Mouse (Mus musculus): Measurements from ENCODE around the gene Mbnl2.
"Not testable (repeated sequence)": the region's sequence is repeated elsewhere in the genome, so short reads cannot be mapped to it uniquely, and the experiment has no call there.

Mbnl2 gene

DNA sequence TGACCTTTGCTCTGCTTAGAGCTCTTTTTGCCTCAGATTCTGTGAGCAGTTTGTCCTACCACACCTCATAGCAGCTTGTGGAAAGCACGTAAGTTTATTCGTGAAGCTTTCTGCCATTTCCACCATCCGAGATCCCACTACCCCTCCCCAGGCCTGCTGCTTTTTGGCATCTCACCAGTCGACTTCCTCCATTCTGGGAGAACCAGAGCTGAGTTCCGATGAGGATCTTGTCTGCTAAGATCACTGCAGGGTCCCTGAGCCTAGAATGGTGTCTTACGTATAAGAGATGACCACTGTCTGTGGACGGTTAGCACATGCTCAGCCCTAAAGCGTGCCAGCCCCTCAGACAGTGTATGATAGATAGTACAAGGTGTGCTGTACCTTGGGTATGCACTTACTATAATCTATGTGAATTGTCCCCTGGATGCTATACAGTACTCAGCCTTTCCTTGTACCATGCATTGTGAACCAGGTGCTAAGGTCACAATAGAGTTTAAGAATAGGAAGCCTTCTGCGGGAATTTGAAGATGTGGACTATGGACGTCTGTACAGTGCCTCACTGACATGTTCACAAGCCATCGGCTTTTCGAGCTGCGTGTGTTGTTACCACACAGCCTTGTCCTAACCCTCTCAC, 55.5 kb downstream of the Mbnl2 start:
- DNase-seq: no peak

DNA sequence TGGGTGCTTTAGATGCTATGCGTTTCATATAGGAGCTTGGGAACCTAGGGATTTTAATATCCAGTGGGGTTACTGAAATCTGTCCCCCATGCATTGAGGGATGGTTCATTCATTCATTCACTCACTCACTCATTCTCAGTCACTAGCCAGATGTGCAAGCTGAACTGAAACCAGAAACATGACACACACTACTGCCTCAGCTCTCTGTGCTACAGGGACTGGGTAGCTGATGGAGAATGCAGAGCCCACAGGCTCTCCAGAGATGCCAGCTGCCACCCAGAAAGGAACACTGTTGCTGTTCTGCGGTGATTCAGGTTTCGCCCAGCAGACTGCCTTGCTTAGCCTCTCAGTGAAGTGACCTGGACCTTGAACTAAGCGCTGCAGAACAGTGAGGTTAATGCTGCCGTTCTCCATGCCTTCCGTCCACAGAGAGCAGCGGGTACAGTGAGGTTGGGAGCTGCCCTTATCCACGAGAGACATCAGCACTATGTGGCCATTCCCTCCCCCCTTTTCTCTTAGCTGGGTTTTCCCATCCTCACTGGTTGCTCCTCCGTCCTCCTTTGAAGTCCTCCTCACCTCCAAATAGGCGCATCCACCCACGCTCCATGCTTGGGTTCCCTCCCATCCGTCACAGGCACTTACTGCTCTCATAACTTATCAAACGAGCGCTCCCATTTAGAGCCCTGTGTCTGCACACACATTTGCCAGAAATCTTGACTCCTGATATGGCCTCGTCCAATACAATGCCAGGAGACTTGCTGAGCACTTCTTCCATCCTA, 58.2 kb downstream of the Mbnl2 start:
- no peak for DNase-seq

DNA sequence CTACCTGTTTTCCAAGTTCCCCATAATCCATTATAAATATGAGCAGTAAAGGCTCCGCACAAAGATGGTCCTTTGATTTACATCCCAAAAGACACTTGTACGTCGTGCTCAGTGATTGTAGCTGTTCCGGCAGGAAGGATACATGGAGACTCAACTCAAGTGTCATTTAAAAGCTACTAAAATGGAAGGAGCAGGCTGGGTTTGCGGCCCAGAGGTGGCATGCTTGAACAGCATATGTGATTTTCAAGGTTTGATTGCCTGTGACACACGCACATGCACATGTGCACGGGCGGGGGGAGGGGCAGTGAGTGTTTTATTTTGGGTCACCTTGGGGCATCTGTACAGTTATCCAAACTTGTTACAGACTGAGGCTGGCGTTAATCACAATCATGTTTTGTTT, 59.9 kb downstream of the Mbnl2 start:
- no peak for DNase-seq

DNA sequence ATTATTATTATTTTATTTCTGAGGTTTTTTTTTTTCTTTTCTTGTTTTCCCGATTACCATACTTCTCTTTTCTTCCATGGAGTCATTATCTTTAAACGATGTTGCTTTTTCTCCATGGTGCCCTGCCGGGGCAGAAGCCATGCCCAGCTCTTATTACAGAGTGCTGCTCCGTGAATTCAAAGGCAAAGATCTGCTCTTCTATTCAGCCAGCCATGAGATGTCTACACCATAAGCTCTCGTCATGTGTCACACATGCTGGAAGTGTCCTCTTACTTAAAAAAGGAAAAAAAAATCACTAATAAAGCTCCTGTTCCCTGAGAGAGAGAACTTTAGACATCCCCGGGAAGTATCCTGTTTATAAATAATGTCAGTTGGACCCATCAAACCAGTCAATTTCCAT, 60.4 kb downstream of the Mbnl2 start:
- DNase-seq: no peak

DNA sequence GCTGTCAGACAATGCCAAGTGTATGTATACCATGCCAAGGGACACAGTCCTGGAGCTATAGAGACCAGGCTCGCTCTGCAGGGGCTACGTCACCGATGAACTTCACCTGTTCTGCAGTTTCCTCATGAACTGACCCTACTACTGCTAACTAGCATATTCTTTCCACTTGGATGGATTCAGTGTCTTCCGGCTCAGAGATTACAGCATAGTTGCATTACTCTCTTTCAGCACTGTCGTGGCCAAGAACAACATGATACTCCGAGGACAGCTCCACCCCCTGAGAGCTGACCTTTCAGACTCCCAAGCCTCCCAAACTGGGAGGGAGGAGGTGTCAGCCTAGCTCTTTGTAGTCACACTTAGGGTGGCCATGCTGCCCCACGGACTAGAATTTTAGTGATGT, 60.9 kb downstream of the Mbnl2 start:
- DNase-seq: no peak

DNA sequence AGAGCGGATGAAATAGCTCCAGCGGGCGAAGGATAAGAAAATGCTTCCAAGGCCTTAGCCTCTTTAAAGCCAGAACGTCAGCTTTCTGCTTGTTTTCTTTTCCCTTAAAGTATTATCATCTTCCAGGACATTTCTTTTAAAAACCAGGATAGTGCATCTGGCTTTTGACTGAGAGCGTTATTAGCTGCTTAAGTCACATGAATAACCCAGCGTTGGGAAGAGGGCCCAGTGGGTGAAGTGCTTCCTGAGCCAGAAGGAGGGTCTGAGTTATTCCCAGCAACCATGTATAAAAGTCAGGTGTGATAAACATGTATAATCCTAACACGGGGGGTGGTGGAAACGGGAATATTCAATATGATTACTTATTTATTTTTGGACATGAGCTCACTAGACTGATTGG, 61.4 kb downstream of the Mbnl2 start:
- no peak for DNase-seq

DNA sequence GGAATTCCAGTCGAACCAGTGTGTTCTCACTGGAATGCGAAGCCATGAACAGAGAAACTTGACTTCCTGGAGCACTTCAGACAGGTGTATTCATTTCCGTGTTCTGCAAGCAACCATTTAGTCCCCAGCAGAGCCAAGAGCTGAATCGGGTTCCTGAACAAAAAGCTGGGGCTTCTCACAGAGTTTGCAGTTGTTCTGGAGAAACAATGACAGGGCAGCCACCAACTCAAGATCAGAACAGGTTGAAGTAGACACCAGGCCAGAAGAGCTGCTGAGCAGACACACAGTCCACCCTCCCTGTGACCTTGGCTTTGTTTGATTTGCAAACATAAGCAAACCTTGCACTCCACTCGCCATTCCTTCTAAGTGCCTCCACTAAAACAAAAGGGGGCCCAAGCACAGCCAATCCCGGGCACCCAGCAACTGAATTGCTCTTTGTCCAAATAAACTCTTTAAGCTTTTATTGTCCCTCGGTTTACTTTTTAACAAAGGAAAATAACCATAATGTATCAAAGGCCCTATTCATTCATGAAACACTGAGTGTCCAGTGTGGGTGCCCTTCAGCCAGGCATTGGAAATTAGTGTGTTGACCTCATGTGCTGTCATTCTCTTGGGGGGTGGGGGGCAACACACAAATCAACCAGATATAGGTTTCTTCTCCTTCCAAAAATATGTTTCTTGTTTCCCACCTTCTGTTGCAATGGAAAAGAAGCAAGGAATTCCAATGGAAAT, 62.4 kb downstream of the Mbnl2 start:
- DNase-seq: no peak

DNA sequence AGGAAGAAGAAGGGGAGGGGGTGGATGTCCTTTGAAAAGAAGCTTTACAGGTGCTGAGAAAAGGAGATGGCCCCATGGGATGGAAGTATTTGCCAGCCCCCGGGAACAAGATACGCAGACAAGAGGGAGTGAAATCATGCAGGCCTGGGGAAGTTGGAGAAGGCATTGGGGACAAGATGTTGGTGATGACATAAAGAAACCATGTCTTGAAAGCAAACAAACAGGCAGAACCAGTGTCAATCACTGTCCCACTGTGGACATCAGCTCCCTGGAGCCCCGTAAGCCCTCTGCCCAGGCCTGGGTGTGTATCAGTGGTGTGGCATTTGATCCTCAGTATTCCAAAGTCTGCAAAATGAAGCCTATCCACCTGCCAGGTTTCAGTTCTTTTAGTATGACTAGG, 63.2 kb downstream of the Mbnl2 start:
- DNase-seq: no peak

DNA sequence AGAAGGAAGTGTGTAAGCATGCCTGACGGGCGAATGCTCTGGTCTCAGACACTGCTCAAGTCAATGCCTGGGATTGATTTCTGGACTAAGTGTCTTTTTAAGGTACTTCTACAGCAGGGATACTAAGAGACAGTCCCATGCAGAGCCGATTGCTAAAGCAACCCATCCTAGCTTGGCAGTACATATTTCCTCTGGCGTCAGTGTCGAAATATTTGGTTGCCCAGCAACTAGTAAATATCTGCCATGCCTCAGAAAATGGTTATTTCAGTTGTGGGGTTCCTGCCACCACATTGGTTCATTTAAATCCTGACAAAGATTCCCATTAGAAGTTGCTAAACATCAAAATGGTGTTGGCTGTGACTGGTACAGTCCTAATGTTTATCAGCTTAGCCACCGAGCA, 66.4 kb downstream of the Mbnl2 start:
- DNase-seq: no peak

DNA sequence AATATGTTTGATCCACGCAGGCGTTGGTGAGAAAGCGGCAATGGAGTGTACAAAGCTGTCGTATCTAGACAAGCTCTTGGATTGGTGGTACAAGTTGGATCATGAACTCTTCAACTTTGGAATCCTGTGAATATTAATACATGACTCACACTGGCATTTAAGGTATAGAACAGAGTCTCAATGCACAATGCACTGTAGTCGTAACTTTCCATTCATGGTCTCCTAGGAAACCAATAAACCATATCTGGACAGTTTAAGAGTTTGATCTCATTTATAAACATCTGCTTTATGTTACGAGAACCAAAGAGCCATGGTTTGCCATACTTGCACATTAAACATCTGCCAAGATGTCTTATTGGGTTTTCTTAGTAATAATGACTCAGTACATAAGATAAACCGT, 66.9 kb downstream of the Mbnl2 start:
- DNase-seq: no peak

DNA sequence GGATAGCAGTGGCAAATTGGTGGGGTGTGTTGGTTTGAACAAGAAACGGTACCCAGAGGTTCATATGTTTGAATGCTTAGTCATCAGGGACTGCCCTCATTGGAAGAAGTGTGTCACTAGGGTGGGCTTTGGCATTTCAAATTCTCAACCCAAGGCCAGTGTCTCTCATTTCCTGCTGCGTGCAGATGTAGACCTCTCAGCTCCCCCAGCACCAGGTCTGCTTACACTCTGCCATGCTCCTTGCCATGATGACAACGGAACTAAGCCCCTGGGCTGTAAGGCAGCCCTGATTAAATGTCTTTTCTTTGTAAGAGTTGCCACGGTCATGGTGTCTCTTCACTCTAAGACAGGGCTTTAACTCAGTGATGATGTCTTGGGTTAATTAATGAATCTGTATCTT, 69.2 kb downstream of the Mbnl2 start:
- DNase-seq: no peak

DNA sequence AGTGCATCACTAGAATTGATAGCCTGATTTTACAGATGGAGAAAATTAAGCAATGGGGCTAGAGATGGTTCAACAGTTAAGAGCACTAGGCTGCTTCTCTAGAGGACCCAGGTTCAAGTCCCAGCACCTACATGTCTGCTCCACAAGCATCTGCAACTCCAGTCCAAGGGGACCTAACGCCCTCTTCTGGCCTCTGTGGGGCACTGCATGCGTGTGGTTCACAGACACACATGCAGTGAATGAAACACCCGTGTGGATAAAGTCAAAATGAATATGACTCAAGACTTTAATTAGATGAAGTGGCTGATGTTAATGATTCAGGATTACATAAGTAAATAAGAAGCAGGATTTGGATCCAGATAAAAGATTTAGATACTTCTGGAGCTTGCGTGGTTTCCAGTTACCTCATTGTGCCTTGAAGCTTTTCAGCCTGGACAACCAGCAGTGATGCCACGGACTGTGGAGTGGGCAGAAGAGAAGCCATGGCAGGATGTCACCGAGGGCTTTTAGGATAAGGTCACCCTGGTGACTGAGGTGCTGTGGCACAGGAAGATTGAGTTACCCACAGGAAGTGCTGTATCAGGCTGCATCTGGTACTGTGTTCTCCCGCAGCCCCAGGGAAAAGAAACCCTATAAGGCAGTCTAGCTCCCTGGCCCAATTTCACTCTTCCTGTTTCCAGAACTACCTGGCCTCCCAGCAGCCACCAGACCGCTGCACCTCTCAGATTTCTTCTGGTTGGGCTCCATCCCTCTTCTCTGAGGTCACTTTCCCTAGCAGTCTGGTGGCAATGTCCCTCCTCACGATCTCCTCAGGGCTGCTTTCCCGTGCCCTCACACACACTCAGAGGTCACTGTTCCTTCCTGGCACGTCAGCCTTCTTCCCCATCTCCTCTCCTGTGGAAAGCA, 72.2 kb downstream of the Mbnl2 start:
- DNase-seq: no peak

DNA sequence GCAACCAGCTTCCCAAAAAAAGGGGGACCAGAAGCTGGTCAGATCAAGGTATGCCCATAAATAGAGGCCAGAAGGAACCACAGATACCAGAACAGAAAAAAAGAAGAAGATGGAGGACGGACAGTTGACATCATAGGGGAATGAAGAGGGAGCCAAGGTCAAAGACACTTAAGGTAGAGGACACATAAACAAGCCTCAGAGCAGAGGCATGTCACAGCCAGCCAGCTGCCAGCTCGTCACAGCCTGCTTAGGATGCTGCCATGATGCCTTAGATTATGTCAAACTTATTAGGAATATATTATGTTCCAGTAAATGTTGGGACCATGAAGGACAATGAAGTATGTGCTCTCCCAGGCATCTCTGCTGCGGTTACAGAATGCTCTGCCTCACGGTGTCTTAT, 73.9 kb downstream of the Mbnl2 start:
- no peak for DNase-seq

DNA sequence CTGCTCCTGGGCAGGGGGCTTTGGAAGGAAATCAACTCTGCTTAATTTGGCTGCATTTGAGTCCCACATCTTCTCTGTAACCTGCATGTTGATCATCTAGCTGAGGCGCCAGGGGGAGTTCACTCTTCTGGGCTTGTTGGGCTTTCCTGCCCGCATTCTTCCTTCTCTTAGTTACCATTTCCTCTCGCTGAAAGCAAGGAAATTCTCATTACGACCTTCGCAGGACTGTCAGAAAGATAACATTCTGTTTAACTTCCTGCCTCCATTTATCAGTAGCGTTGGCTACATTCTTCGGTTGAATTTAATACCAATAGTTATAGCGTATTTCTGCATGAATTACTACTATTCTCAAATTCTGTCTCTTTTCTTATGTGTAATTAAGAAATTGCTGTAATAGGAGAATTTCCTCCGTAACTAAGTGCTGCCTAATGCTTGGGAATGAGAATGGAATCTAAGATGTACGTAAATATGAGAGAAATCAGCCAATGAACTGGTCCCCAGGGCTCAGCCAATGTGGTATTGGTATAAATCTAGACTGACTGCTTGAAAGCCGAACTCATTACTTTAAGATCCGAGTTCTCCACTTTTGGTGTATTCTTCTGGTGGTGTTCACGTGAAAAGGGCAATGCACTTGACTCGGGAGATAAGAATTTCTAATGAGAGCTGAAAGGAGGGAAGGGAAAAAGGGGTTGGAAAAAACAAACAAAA, 76.8 kb downstream of the Mbnl2 start:
- DNase-seq: no peak

DNA sequence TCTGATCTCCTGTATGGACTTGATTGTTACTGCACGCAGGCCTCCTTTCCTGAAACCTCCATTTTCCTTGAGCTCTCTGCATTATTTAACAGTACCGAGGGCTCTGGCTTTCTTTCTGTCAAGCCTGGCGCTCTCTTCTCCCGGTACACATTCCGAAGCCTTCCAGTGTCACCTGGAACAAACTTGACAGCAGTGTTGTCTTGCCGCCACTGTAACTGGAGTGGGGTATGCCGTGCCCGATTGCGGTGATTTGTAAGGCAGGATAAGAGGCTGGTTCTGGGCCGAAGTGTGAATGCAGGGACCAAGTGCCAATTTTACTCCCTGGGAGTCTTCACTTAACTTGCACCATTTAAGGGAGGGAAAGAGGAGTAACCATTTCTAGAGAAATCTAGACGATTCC, 77.7 kb downstream of the Mbnl2 start:
- no peak for DNase-seq

DNA sequence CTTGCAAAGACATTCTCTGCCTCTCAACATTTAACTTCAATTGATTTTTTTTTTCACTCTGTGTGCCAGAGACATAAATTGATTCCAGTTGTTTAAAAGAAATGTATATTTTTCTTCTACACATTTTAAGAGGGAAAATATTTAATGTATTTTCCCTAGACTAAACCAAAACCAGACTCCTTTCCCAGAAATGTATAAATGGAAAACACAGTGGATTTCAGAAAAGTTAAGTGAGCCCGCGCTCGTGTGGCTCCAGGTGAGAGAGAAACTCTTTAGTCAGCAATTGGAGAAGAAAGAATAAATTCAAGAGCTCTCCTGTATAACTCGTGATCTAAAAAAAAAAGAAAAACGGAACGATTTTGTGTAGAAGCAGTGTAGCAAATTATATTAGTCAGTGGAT, 79.1 kb downstream of the Mbnl2 start:
- DNase-seq: no peak

DNA sequence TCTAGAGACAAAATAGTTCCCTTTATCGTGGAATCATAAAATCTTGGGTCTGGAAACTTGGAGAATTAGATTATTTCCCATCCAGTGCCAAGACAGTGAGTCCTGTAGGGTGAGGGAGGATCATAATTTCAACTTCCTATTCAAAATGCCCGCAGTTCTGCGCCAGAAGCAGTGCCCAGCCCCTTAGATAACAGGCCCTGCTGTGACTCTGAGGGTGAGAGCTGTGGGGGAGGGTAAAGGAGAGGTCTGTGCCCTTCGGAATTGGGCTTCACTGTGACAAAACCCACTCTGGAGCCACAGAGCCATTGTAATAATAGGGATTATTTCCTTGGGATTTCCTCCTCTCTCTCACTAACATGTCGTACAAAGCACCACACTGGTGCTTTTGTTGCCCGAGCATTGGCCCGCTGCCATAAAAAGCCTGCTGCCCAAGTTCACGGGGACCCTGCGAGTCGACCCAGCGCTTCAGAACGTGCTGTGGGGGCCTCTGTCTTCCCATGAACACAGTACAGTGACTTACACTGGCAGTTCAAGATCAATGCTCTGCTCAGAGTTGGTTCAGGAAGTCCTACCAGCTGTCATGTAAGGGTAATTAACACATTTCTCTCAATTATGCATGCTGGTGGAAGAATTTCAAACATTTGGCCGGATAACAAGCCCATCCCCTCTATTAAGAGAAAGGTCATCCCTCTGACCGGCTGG, 79.7 kb downstream of the Mbnl2 start:
- peak; percentile 62 for DNase-seq

DNA sequence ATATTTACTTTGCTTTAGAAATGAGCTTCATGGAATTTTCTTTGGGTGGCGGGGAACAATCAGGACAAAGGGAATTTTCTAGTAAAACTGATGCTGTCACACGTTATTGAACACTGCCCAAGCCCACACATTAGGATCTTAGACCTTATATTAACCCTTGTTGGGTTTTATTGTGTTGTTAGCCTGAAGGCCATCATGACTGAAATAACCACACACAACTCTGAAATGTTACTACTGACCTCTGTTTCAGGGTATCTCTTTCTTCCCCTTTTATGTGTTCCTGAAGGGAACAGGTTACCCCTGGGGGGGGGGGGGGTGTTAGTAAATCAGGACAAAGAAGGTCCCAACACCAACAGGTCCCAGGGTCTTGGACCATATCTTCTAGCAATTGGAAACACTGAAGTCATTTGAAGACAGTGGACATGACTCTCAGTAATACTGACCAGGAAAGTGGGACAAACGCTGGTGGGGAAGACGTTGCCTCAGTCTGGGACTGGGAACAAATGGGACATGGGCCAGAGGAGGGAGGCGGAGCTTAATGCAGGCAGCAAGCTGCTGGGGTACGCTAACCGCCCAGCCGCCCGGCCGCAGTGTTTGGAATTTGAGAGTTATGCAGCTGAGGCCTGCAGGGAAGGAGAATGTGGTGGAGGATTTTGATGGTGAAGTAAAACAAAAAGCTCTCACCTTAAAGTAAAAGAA, 80.4 kb downstream of the Mbnl2 start:
- DNase-seq: no peak

DNA sequence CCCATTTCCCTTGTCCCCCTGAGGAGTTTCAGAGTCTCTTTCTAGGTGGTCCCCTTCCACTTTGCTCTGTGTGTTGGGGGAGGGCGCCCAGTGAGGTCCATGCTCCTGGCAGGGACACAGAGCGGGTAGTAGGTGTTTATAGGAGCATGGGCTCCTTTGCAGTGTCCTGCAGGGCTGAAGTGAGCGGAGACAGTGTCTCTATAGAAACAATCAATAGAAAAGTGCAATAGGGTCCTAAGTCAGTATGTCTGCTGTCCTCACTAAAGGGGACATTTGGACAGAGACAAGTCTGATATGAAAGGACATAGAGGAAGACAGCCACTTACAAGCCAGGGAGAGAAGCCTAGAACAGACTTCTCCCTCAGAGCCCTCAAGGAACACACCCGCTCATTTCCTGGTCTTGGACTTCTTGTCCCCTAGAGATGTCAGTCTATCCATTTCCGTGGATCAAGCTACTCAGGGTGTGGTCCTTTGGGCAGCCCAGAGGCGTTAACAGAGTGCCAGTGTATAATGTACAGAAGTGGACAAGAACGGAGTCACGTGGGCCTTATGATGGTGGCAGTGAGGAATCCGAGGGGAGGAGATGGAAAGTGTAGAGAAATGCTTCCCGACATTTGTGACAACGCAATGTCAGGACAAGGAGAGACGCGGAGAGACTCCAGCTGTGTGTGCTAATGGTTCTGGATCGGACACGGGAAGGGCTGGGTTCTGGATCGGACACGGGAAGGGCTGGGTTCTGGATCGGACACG, 82.0 kb downstream of the Mbnl2 start:
- no peak for DNase-seq

DNA sequence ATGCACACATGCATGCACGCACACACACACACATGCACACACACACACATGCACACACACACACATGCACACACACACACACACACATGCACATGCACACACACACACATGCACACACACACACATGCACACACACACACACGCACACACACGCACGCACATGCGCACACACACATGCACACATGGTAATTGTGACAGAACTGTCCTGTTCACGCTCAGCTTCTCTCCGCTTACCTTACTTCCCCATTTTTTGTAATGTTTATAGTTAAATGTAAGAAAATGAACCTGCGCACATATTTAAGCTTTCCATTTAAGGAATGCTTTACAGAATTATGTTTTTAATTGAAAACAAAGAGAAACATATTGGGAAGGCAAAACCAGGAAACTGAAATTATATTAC, 84.1 kb downstream of the Mbnl2 start:
- DNase-seq: not testable (repeated sequence)

All from right cerebral cortex, postnatal 4 days (tissue).